Mouse (Mus musculus) stomach, postnatal 0 days (tissue): ENCODE results near the gene Pitpnm3.
"Not testable (repeated sequence)": the region's sequence is repeated elsewhere in the genome, so short reads cannot be mapped to it uniquely, and the experiment has no call there.

Experiments
- CTCF ChIP-seq: IDR thresholded peaks from 2 replicates; pipeline ENCODE4 v1.5.1; 2016; ENCODE audit warnings: antibody characterized with exemption, low read depth, mild to moderate bottlenecking, moderate library complexity
- EP300 ChIP-seq: optimal IDR thresholded peaks from 2 replicates; pipeline ENCODE3; 2016; ENCODE audit warnings: antibody characterized with exemption

- TF ChIP-seq CTCF, EP300: not testable (repeated sequence)
Observed at GRCm38 (mm10) chr11:72171906-72172305, 36.3 kb upstream of the Pitpnm3 start.
